Mouse (Mus musculus) testis, postnatal 14 days (tissue): ENCODE data around the gene Ptprn2.

Source experiments
- DNase-seq: peaks from one replicate; pipeline ENCODE4 v3.0.0; 2021; ENCODE audit warnings: low spot score

Gene Ptprn2

GRCm38 (mm10) chr12:117058184-117058958 is 572.9 kb downstream of the Ptprn2 start:
- DNase-seq, result no peak

DNA sequence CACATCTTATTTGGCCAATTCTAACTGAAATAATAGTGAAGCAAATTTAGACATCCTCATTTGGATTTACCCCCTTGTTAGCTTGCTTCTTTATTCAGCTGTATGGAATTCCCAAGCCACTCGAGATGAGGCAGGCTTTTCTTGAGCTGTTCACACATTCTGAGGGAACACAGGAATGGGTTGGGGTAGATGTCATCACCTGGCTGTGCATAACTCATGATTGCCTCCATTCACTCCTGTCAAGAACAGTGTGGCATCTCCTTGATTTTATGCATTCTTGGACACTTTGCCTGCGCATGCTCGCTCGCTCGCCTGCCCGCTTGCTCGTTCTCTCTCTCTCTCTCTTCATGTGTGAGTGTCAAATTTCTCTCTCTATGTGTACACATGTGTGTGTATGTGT is 573.5 kb downstream of the Ptprn2 start:
- no peak for DNase-seq

- no peak for DNase-seq
Observed at GRCm38 (mm10) chr12:117077664-117078063, 592.1 kb downstream of the Ptprn2 start.

DNA sequence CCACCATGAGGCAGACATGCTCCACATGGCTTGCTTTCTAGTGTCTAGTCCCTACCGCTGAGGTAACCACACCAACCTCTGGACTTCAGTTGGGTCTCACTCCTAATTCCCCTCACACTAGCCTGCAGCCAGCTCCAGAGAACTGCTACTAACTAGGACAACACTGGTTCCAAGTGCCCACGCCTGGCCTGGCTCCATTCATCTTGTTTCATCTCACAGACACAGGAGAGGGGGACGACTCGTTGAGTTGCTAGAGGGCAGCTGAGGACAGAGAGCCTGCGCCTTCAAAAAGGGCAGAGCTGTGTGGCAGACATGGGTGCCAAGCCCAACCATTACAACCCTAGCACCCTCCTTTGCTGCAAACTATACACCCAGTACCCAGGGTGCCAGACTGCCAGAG is 593.4 kb downstream of the Ptprn2 start:
- DNase-seq, result no peak

DNA sequence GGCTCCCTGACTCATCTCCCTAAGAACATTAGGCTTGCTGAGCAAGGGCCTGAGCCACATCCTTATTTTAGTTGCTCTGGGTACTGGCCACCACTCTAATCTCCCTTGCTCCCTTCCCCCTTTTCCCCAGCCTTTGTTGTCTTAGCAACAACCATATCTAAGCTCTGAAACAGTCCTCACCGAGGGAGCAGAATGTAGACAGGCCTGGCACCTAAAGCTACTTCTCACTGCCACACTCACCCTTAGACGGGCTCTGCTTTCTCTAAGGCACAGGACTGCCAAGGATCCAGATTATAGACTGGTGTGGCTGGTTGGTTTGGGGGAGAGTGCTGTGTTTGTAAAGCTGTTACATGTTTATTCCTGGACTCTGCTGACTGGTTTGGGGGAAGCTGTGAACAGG is 594.2 kb downstream of the Ptprn2 start:
- DNase-seq, result no peak

DNA sequence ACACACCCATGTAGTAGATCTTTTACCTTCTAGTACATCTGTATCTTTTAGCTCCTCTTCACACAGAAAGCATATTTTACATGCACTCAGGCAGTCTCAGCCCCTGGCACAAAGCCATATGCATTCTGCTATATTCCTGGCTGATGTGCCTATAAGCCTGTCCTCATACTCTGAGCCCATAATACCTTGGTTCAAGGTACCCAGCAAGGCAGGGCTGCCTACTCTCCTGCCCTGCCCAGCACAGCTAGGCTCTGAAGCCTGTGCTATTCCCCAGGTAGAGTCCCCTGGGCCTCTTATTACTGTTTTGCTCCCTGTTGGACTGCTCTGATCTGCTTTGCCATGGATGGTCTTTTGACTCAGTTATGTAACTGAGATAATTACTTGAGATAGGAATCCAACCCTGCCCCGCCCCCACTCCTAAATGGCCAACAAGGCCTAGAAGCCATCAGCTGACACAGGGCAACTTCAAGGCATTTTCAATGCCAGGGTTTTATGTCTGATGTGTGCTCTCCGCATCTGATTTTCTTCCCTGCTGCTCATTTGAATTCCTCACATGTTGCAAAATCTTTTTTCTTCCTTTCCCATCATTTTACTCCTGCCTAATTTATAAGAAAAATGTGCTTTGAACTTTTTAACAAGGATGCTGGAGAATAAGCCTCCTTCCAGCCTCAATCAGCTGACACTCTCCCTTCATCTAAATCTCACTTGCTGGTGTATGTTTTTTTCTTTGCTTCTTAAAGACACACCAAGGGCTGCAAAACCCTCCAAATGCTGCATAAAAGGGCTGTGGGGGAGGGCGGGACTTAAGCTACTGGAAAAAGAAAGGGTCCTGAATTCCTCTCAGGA is 598.6 kb downstream of the Ptprn2 start:
- no peak for DNase-seq

DNA sequence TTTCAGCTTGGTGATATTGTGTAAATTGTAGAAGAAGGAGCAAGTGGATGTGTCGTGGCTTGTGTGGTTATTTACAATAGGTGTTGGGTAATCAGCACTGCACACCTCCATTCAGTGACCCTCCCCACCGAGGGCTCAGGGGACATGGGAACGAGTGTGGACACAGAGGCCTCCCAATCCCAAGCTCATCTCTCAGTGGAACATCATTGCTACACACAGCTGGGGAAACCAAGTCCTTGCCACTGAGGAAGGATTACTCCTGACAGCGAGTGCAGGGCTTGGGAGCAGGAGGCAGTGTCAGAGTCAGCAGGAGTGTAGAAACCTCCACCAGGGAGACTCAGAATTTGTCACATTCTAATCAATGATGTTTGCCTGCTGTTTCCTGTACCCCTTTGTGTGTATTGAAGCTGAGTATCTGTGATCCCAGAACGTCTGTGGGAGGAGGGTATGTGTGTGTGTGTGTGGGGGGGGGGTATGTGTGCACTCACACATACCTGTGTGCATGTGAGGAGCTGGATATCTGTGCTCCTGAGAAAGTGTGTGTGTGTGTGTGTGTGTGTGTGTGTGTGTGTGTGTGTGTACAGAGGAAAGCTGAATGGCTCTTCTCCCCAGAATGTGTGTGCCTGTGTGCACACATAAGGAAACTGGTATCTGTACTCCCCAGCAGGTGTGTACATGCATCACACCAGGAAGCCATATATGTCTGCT is 599.3 kb downstream of the Ptprn2 start:
- DNase-seq, result no peak

- DNase-seq, result no peak
Observed at GRCm38 (mm10) chr12:117085661-117086335, 600.3 kb downstream of the Ptprn2 start.

GRCm38 (mm10) chr12:117092345-117093107 is 607.0 kb downstream of the Ptprn2 start:
- no peak for DNase-seq

DNA sequence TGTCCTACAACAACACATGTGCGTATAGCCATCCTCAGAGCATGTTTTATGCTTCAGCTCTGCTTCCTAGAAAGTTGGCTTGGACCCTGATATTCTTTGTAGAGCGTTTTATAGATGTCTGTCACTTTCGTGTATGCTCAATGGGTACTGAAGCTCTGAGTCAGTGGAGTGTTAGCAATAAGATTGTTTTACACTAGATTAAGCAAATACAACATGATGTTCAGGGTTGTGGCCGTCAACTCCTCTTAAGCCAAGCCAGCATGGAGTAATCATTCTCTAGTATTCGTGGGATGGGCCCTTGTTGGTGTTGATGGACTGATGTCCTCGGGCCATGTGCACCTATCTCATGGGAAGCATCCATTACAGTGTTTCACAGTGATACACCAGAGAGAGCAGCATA is 610.4 kb downstream of the Ptprn2 start:
- no peak for DNase-seq

- no peak for DNase-seq
Observed at GRCm38 (mm10) chr12:117098295-117098694, 612.8 kb downstream of the Ptprn2 start.

DNA sequence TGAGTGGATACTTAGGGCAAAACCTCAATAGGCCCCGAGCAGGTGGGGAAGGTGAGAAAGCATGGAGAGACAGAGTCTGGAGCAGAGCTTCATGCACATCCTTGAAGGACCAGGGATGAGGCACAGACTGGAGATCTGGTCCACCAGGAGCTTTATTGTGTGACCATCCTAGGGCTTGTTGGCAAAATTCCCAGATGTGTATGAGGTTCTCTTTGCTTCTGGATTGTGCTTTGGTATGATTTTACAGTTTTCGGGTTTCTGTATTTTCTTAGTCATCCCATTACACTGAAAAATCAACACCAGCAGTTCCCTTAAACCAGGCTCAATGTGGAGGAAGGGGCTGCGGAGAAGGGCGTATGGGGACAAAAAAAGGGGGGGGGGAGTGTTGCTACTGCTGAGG is 621.2 kb downstream of the Ptprn2 start:
- DNase-seq, result no peak

DNA sequence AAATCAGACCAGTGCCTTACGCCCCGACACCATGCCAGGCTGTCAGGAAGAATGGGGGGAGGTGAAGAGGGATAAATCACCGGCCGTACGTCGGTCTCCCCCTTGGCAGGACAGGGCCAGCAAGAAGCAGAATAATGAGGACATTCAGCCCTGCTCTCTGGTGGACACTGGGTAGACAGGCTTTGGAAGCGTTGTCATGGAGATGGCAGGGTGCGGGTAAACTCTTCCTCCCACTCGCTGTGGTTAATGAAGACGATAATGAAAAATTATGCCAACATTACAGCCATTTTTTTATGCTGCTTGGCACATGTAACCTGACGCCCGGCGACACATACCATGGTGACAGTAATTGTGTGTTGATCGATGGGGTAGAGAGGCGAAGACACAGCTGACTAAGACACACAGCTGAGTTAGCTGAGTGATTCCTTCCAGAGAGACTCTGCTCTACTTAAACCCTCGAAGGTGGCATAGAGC is 621.7 kb downstream of the Ptprn2 start:
- DNase-seq, result no peak

DNA sequence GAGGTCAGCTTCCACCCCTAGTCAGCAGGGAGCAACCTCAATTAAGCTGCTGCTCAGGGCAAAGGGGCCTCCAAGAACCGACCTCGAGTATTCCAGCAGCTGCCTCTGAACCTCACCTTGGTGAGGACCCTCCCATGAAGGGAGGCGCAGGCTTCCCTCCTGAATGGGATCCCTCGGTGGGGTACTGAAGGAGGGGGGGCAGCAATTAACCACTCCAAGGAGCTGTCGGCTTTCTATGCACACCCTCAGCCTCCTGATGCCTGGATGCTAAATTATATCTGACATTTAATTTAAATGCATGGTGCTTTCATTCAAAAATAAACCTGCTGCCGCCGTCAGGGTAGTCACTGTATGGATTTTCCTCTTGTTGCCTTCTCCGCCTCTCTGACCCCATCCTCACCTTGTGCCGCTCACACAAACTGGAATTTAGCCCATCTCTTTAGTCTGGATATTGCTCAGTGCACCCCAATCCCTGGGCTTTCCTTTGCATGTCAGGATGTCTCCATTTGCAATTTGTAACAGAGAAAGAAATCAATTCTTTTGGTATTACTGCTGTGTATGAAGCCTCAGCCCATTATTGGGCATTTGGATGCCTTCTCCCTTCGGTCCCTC is 629.8 kb downstream of the Ptprn2 start:
- DNase-seq, result no peak

DNA sequence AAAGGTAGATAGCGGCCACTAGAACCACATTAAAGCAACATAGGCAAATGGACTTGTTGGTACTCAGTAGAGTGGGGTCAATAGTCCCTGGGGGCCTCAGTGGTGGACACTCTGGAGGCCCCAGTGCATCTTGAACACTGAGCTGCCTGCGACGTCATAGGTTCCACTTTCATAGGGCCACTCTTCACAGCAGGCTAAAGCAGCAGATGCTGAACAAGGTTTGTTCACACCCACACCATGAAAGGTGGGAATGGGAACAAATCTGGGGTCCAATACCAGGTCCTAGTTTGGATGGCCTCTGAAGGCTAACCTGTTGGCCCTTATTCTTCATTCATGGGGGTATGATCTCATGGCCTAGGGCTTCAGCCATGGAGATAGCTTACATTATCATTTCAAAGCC is 641.6 kb downstream of the Ptprn2 start:
- no peak for DNase-seq

DNA sequence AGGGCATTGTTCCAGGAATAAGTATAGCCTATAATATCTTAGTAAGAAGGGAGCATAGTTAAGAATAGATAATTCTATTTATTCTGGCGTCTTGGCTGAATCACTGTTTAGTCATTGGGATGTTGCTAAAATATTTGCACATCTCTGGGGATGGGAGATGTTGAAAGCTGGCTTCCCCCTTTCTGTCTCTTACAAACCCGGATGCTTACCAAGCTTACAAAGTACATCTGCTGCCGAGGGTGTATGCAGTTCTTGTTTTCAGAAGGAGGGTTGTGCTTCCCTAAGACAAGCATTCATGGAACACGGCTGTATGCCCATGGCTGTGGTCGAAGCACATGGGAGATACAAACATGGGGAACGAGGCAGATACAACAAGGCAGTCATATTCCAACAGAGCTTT is 642.0 kb downstream of the Ptprn2 start:
- no peak for DNase-seq

GRCm38 (mm10) chr12:117132095-117132494 is 646.6 kb downstream of the Ptprn2 start:
- no peak for DNase-seq

GRCm38 (mm10) chr12:117135205-117135604 is 649.7 kb downstream of the Ptprn2 start:
- no peak for DNase-seq

- DNase-seq, result no peak
Observed at GRCm38 (mm10) chr12:117136472-117137010, 651.0 kb downstream of the Ptprn2 start.

DNA sequence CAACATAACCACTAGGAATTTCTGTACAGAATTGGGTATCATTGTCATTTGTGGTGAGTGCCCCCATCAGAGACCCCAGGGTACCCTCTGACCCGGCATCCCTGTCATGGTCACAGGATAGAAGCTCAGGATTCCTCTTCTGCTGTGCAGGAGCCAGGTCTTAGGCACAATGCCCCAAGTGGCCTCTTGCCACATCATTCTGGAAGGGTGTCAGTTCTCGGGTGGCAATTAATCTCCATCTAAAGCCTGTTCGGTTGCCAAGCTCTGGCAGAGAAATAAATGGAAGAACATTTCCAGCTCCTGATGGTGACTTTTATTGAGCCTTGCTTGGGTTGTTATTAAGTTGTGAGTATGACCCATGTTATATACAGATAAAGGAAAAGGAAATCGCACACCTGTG is 655.4 kb downstream of the Ptprn2 start:
- DNase-seq, result no peak

DNA sequence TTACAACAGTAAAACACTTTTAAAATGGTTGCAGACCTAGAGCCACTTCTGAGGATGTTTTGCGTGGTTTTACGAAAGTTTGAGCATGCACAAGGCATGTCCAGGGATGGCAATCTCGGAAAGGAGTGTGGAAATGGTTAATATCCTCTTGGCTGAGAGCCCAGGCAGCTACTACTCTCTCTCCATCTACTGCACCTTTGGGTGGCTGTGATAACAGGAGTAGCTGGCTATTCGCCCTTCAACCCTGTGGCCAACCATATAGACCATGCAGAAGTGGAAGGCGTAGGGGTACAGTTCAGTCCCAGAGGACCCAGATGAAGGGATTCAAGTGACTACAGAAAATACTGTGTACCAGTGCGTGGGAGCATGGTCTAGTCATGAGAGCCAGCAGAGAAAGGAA is 655.9 kb downstream of the Ptprn2 start:
- DNase-seq, result no peak
